Mouse (Mus musculus) olfactory bulb, adult 2 months (tissue): ENCODE data around the gene Rhpn2. TPM values are rescaled to one million over a fixed set of nuclear protein-coding genes. Genes with fewer than 3 reads are reported as not detected.

Experiments used
- H3K27ac ChIP-seq: fragments of 200-500 bp; 2 replicates; pipeline ENCODE4 v1.5.1; 2012; ENCODE audit warnings: low read depth, low read length; ENCODE audit not compliant: insufficient read depth
- H3K4me1 ChIP-seq: fragments of 200-500 bp; 2 replicates; pipeline ENCODE4 v1.6.1; 2012; ENCODE audit warnings: low read length; ENCODE audit not compliant: control insufficient read depth, insufficient read depth
- H3K4me3 ChIP-seq: fragments of 200-500 bp; 2 replicates; pipeline ENCODE4 v1.5.1; 2012; ENCODE audit warnings: mild to moderate bottlenecking, low read depth, low read length, moderate library complexity; ENCODE audit not compliant: insufficient read depth
- CTCF ChIP-seq: fragments of 200-500 bp; IDR thresholded peaks from 2 replicates; pipeline ENCODE4 v1.5.1; 2012; ENCODE audit warnings: low read depth, mild to moderate bottlenecking, low read length, moderate library complexity; ENCODE audit not compliant: insufficient read depth
- POLR2A ChIP-seq: fragments of 200-500 bp; IDR thresholded peaks from 2 replicates; pipeline ENCODE4 v1.6.1; 2012; ENCODE audit warnings: mild to moderate bottlenecking, low read depth, low read length, moderate library complexity; ENCODE audit not compliant: insufficient read depth
- WGBS: fragments of 180-500 bp; shearing (Covaris S2); methylation state at CpG from one replicate; pipeline ENCODE4 v1.1.7; 2018; 5-methylcytosine and 5-hydroxymethylcytosine counted together
- polyA plus RNA-seq: library from polyadenylated mRNA; stranded (reverse); fragments of >200 nt; gene quantifications from 2 replicates; pipeline ENCODE4 v1.2.4, GENCODE M21; 2012; ENCODE audit warnings: low replicate concordance; ENCODE audit not compliant: missing spikeins, insufficient read depth, insufficient read length

Gene Rhpn2
- polyA plus RNA-seq, 1 experiment, result not detected

DNA sequence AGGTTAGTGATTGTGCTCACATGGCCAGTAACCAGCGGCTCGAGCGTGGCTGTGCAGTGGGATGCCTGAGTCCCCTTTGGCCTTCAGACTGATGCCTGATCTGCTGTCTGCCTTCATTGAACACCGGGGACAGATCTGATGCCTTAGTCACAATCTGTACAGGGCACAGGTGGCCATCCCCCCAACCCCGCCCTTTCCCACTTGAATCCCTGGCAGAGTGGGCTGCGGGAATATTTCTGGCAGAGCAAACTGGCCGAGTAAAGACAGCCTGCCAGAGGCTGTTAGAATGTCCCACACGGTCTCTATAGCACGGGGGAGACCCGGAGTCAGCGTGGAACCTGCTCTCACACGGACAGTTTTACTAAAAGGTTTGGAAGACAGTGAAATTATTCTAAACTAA lies 23.7 kb downstream of the Rhpn2 start:
- Histone ChIP-seq H3K4me1 (no peaks in the 10 kb centered on the region), H3K4me3 (no peak overlapping the region), H3K27ac (no peak overlapping the region)
- TF ChIP-seq POLR2A, result no peak
- TF ChIP-seq CTCF, result no peak
- WGBS, result 86% methylated on average over 12 of the region's 12 CpGs

DNA sequence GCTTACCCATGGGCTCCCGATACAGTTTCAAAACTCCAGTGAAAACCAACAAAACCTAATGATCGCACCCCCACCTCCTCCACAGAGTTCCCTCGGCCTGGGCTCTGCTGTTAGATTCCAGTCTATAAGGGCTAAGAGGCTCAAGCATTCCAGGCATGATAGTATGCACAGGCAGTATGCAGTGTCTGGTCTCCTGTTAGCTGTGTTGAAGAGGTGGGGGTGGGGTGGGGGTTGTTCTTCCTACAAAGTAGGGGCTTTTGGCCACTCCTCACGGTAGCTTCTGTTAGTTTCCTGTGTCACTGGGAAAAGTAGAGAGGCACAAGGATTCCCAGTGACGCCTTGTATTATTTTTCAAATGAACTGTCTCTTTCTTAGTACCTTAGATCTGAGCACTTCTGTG lies 28.3 kb downstream of the Rhpn2 start:
- 84% methylated on average over 5 of the region's 5 CpGs for WGBS
- H3K4me3 ChIP-seq, result no peak overlapping the region
- no peaks in the 10 kb centered on the region for H3K4me1 ChIP-seq
- no peak overlapping the region for H3K27ac ChIP-seq
- TF ChIP-seq CTCF, result no peak
- no peak for TF ChIP-seq POLR2A

DNA sequence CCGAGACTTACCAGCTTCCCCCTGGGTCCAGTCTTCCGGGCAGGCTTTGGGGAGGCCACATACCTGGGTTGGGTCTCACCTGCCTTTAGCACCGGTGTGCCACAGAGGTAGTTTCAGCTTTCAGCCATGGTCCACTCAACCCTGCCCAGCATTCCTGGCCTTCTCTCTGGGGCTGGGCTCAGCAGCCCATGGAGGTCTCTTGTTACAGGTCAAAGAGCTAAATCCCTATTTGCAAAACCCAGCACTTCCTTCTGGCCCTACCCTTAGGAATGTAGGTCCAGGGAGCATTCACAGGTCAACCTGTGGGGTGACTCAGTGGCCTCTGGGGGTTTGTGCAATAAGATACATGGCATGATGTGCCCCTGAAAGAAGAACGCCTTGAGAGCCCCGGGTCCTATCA lies 28.9 kb downstream of the Rhpn2 start:
- H3K4me3 ChIP-seq, result no peak overlapping the region
- TF ChIP-seq CTCF (no peak), POLR2A (no peak)
- 89% methylated on average over 5 of the region's 5 CpGs for WGBS
- no peak overlapping the region for H3K27ac ChIP-seq
- no peaks in the 10 kb centered on the region for H3K4me1 ChIP-seq

DNA sequence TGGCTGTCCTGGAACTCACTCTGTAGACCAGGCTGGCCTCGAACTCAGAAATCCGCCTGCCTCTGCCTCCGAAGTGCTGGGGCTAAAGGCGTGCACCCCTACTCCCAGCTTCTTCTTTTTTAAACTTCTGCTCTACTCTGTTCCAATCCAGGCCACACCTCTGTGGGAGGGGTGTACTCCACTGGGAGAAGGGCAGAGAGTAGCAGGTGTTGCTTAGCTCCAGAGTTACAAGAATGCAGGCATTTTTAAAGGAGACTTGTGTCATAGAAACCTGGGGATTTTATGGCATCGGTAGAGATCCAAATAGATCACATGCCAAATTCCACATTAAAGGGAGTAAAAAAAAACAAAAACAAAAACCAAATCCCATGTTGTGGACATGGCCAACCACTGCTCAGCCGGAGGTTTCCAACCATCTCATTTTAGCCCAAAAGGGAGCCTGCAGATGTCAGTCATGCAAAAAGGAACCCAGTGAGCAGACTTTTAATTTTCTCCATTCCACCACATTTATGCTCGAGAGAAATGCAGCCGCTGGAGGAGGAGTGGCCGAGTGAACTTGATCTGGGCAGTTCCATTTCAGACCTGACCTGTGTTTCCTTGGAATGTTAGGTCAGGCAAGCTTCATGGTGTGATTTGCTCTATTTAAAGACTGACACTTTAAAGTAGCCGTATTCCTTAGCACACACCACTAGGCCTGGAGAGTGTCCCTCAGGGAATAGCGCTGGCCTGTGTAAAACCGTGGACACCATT lies 31.4 kb downstream of the Rhpn2 start:
- Histone ChIP-seq H3K4me3 (no peak overlapping the region), H3K27ac (no peak overlapping the region), H3K4me1 (no peaks in the 10 kb centered on the region)
- TF ChIP-seq POLR2A (no peak), CTCF (no peak)
- WGBS, result 68% methylated on average over 12 of the region's 12 CpGs

DNA sequence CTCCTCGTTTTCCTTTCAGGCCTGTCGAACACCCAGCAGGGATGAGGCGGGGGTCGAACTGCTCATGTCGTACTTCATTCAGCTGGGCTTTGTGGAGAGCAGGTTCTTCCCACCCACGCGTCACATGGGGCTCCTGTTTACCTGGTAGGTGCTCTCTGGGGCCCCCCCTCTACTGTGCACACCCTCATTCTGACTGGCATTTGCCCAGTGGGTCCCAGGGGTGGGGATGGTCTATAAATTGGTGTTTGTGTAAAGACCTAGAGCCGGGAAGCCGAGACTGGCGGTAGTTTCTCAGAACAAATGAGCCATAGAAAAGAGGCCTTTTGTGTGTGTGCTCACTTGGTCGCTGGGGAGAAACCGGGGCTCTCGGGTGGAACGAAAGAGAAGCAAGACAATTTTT lies 37.1 kb downstream of the Rhpn2 start:
- Histone ChIP-seq H3K4me1 (peaks cover 2% of the 10 kb centered on the region; the same call in 1 of the 2 replicates), H3K4me3 (no peak overlapping the region), H3K27ac (no peak overlapping the region)
- TF ChIP-seq POLR2A, result no peak
- TF ChIP-seq CTCF, result no peak
- WGBS, result 36% methylated on average over 14 of the region's 14 CpGs

DNA sequence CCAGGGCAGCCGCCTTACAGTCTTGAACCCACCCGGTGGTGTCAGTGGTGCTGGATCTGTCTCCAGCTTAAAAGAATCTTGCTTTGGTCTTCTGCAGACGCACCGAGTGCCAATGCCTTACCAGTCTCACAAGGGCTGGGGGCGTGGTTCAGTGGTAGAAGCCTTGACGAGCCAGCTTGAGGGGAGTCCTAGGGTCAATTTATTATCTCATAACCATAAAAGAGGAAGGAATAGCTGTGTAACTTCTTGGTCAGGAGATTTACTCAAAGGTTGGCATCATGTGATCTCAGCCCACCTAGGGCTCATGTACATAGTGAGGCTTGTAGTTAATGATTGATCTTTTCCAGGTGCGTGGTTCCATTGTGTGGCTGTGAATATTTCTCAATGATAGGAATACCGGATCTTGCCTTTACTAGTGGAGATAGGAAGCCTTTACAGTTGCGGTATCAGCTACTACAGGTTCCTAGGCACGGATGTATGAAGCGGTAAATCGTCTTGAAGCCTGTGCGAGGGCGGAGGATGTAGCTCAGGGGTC lies 38.6 kb downstream of the Rhpn2 start:
- peaks cover 5% of the 10 kb centered on the region; the same call in 1 of the 2 replicates for H3K4me1 ChIP-seq
- no peak overlapping the region for H3K4me3 ChIP-seq
- no peak for TF ChIP-seq CTCF
- no peak for TF ChIP-seq POLR2A
- H3K27ac ChIP-seq, result no peak overlapping the region
- WGBS, result 94% methylated on average over 14 of the region's 14 CpGs

DNA sequence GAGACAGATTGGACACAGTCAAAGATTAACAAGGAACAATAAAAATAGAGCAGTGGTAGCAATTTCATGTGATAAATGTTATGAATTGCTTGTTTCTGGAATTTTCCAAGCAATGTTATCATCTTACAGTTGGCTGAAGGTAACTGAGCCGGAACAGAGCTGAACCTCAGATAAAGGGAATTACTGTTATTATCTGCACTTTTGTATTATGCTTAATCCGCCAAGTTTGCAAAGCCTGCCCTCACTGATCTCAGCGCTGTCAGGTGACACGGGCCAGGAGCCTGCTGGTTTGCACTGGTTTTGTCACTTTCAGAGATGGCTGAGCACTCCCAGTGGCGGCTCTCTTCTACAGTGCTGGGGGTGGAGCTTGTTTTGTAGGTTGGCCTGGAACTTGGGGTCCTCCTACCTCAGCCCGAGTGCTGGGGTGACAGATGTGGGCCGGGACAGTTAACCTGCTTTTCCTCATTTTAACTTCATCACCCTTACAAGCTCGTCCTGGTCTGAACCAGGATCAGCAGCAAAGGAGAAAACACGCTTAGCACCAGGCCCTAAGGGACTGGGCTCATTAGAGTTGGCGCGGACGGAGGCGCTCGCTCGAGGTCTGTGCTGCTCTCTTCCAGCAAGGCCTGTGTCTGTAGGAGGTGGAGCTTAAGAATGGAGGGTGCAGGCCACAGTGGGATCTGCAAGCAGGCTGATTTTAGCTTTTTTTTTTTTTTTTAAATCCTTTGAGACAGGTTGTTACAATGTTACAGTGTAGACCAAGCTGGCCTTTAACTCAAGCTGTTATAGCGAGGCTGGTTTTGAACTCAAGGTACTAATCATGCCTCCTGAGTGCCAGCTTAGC lies 39.4 kb downstream of the Rhpn2 start:
- H3K4me1 ChIP-seq, result peaks cover 5% of the 10 kb centered on the region; the same call in 1 of the 2 replicates
- 75% methylated on average over 16 of the region's 16 CpGs for WGBS
- H3K4me3 ChIP-seq, result no peak overlapping the region
- TF ChIP-seq CTCF (no peak), POLR2A (no peak)
- no peak overlapping the region for H3K27ac ChIP-seq

DNA sequence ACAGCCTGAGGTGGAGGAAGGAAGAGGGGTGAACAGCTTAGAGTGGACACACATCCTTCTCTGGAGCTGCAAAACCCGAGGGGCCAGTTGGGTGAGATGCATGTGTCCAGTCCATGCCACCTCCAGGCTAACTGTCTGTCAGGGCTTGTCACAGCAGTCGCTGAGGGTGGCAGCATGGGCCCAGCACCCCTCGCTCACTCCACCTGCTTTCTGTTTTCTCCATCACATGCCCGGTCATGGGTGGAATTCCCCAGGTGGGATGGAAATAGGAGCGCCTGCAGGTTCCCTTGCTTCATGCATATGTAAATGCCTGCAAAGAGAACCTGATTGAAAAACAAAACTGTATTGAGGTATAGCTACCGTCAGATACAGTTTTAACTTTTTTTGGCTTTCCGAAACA lies 40.3 kb downstream of the Rhpn2 start:
- H3K4me3 ChIP-seq, result no peak overlapping the region
- TF ChIP-seq CTCF, result no peak
- TF ChIP-seq POLR2A, result no peak
- no peak overlapping the region for H3K27ac ChIP-seq
- 91% methylated on average over 7 of the region's 7 CpGs for WGBS
- H3K4me1 ChIP-seq, result peaks cover 5% of the 10 kb centered on the region; the same call in 1 of the 2 replicates

DNA sequence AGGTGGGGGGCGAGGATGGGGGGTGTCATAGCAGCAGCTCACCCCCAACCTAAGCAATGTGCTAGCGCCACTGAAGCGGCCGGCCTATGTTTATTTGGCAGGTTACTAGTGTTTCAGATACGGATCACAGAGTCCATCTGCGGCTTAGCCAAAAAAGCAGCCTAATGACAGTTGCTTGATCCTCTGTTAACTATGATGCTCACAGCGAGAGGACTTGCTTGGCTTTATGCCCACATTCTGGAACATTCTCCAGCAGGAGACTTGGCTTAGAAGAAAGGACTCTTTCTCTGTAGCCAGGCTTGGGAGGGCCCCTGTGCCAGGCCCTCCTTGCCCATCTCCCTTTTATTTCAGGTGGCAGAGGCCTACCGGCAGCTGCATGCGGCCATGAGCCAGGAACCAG lies 42.7 kb downstream of the Rhpn2 start:
- 73% methylated on average over 9 of the region's 9 CpGs for WGBS

More for the DNA sequence above, 42.7 kb downstream of the Rhpn2 start:
- H3K4me3 ChIP-seq, result no peak overlapping the region
- H3K27ac ChIP-seq, result no peak overlapping the region
- 0 out of 2 replicates have a peak, but pooled peaks cover 3% of the 10 kb centered on the region for H3K4me1 ChIP-seq
- TF ChIP-seq CTCF (no peak), POLR2A (no peak)
